Mouse (Mus musculus): ENCODE measurements around the gene Cstb.

- TF ChIP-seq EP300 (optimal IDR thresholded peaks at IDR 0.05) (no peak), CTCF (IDR thresholded peaks at IDR 0.05; ENCODE audit: low read depth) (no peak)
Observed at GRCm38 (mm10) chr10:78466647-78467046, 41.2 kb downstream of the Cstb start.

Data from stomach, postnatal 0 days (tissue).